Mouse (Mus musculus) bone marrow, adult 2 months (tissue): ENCODE results near the gene Fezf2. TPM values are rescaled to one million over a fixed set of nuclear protein-coding genes. Genes with fewer than 3 reads are reported as not detected.

Source experiments
- H3K27ac ChIP-seq: fragments of 200-500 bp; 2 replicates; pipeline ENCODE4 v1.5.1; 2012; ENCODE audit warnings: low read depth, mild to moderate bottlenecking, control low read depth, inconsistent platforms, low read length; ENCODE audit not compliant: control insufficient read depth, poor library complexity, insufficient read depth
- H3K4me1 ChIP-seq: fragments of 200-500 bp; 2 replicates; pipeline ENCODE4 v1.6.1; 2011; ENCODE audit warnings: low read length; ENCODE audit not compliant: control insufficient read depth, insufficient read depth
- H3K4me3 ChIP-seq: fragments of 200-500 bp; replicated peaks from 2 replicates; pipeline ENCODE3; 2011; ENCODE audit warnings: mild to moderate bottlenecking, low read depth, low read length, control low read depth; ENCODE audit not compliant: control insufficient read depth
- CTCF ChIP-seq: fragments of 200-500 bp; IDR thresholded peaks from 2 replicates; pipeline ENCODE4 v1.5.1; 2011; ENCODE audit warnings: low read length, control low read depth; ENCODE audit not compliant: control insufficient read depth, insufficient read depth
- POLR2A ChIP-seq: fragments of 200-500 bp; IDR thresholded peaks from 2 replicates; pipeline ENCODE4 v1.6.1; 2011; ENCODE audit warnings: low read depth, mild to moderate bottlenecking, control low read depth, low read length, borderline replicate concordance; ENCODE audit not compliant: control insufficient read depth
- WGBS: fragments of 180-500 bp; shearing (Covaris S2); methylation state at CpG from one replicate; pipeline ENCODE4 v1.1.7; 2018; 5-methylcytosine and 5-hydroxymethylcytosine counted together
- polyA plus RNA-seq: library from polyadenylated mRNA; stranded (reverse); fragments of >200 nt; gene quantifications from 2 replicates; pipeline ENCODE4 v1.2.4, GENCODE M21; 2011; ENCODE audit warnings: low replicate concordance; ENCODE audit not compliant: missing spikeins, insufficient read depth, insufficient read length

The Fezf2 gene
- polyA plus RNA-seq, 1 experiment = not detected

GRCm38 (mm10) chr14:12300275-12300674, 47.7 kb downstream of the Fezf2 start:
- no peaks in the 10 kb centered on the region for H3K4me1 ChIP-seq
- TF ChIP-seq POLR2A (no peak), CTCF (no peak)
- WGBS = 85% methylated on average over 4 of the region's 4 CpGs
- H3K4me3 ChIP-seq = no peak overlapping the region
- no peak overlapping the region for H3K27ac ChIP-seq

GRCm38 (mm10) chr14:12299654-12300053, 48.3 kb downstream of the Fezf2 start:
- Histone ChIP-seq H3K4me1 (no peaks in the 10 kb centered on the region), H3K4me3 (no peak overlapping the region), H3K27ac (no peak overlapping the region)
- no peak for TF ChIP-seq CTCF
- TF ChIP-seq POLR2A = no peak
- WGBS = 78% methylated on average over 6 of the region's 6 CpGs

- TF ChIP-seq CTCF (no peak), POLR2A (no peak)
- Histone ChIP-seq H3K4me3 (no peak overlapping the region), H3K4me1 (no peaks in the 10 kb centered on the region), H3K27ac (no peak overlapping the region)
These were observed 48.8 kb downstream of the Fezf2 start for GRCm38 (mm10) chr14:12299171-12299570.

- no peaks in the 10 kb centered on the region for H3K4me1 ChIP-seq
- TF ChIP-seq POLR2A (no peak), CTCF (no peak)
- no peak overlapping the region for H3K27ac ChIP-seq
- H3K4me3 ChIP-seq = no peak overlapping the region
- WGBS = 88% methylated on average over 7 of the region's 7 CpGs
These were observed 51.6 kb downstream of the Fezf2 start for GRCm38 (mm10) chr14:12296391-12296790.

Other genes starting within 250 kb of the Fezf2 start
- not detected in 2 replicates for gene Gm49355, start 64.2 kb downstream of the Fezf2 start, polyA plus RNA-seq
- 16.2 and 18.7 TPM in 2 replicates for gene 3830406C13Rik, start 64.0 kb downstream of the Fezf2 start, polyA plus RNA-seq